Mouse (Mus musculus) ES-E14 (cell line): ENCODE measurements around the gene Il1r1.

ENCODE experiments used
- CHD2 ChIP-seq: IDR thresholded peaks from 2 replicates; pipeline ENCODE4 v1.6.1; 2014; ENCODE audit warnings: mild to moderate bottlenecking, low read depth, low read length, inconsistent platforms
- HCFC1 ChIP-seq: IDR thresholded peaks from 2 replicates; pipeline ENCODE4 v1.6.1; 2012; ENCODE audit warnings: low read length, inconsistent platforms, borderline replicate concordance; ENCODE audit not compliant: insufficient read depth
- MAFK ChIP-seq: IDR thresholded peaks from 2 replicates; pipeline ENCODE4 v1.6.1; 2014; ENCODE audit warnings: mild to moderate bottlenecking, low read depth, low read length, inconsistent platforms; ENCODE audit not compliant: insufficient read depth
- ZNF384 ChIP-seq: IDR thresholded peaks from 2 replicates; pipeline ENCODE4 v1.6.1; 2012; ENCODE audit warnings: low read depth, low read length, inconsistent platforms

GRCm38 (mm10) chr1:40254347-40255057 is 29.6 kb downstream of the Il1r1 start:
- TF ChIP-seq MAFK (no peak), HCFC1 (no peak), CHD2 (no peak), ZNF384 (no peak)
